Mouse (Mus musculus): ENCODE results near the gene Rapgef4.

- TF ChIP-seq HCFC1 (IDR thresholded peaks at IDR 0.05; ENCODE audit: borderline replicate concordance, insufficient read depth, low read length) (no peak), ZNF384 (IDR thresholded peaks at IDR 0.05; ENCODE audit: low read depth, low read length) (no peak), ZC3H11A (IDR thresholded peaks at IDR 0.05; ENCODE audit: borderline replicate concordance, low read depth, low read length) (no peak), MAFK (IDR thresholded peaks at IDR 0.05; ENCODE audit: insufficient read depth, low read depth, low read length) (no peak)
These were observed 135.1 kb downstream of the Rapgef4 start for GRCm38 (mm10) chr2:72116103-72116502.

Data from ES-E14 (cell line).